Mouse (Mus musculus) liver, embryonic 14.5 days (tissue): Measurements from ENCODE around the gene Tfb1m. TPM values are rescaled to one million over a fixed set of nuclear protein-coding genes. Genes with fewer than 3 reads are reported as not detected.
A peak's percentile ranks its signal among the peaks of the same experiment; 100 is the strongest.

Experiments used
- ATAC-seq: fragments of 200-750 bp; cut with Nextera tagmentation; 2 replicates; pipeline ENCODE4 v1.8.0; 2017; ENCODE audit warnings: moderate number of reproducible peaks, mild to moderate bottlenecking, moderate library complexity; ENCODE audit not compliant: insufficient read depth
- DNase-seq, 3 experiments: peaks; one replicate each; pipeline ENCODE4 v3.0.0-alpha.2; 2012 to 2013; ENCODE audit warnings: low read depth in 3 of 3, low spot score in 3 of 3
- H3K27ac ChIP-seq: fragments of 300-500 bp; sonication (generic); 2 replicates; pipeline ENCODE4 v1.5.1; 2014; ENCODE audit warnings: moderate library complexity, mild to moderate bottlenecking, control low read depth, inconsistent platforms
- H3K27me3 ChIP-seq: fragments of 300-500 bp; sonication (generic); 2 replicates; pipeline ENCODE4 v1.6.1; 2014; ENCODE audit warnings: mild to moderate bottlenecking, low read length, moderate library complexity; ENCODE audit not compliant: control insufficient read depth, insufficient read depth
- H3K36me3 ChIP-seq: fragments of 300-500 bp; sonication (generic); replicated peaks from 2 replicates; pipeline ENCODE4 v1.6.1; 2014; ENCODE audit warnings: low read depth; ENCODE audit not compliant: control insufficient read depth, insufficient read depth
- H3K4me1 ChIP-seq, 2 experiments: fragments of 200-500 bp in 1 of 2; fragments of 300-500 bp in 1 of 2; sonication (generic) in 1 of 2; replicated peaks; 2 replicates each; pipeline ENCODE4 v1.6.1; 2012 to 2014; ENCODE audit warnings: antibody characterized with exemption in 1 of 2, inconsistent platforms in 1 of 2, low read length in 1 of 2; ENCODE audit not compliant: control insufficient read depth in 2 of 2, insufficient read depth in 2 of 2
- H3K4me2 ChIP-seq: fragments of 300-500 bp; sonication (generic); 2 replicates; pipeline ENCODE4 v1.6.1; 2014; ENCODE audit warnings: low read depth, mild to moderate bottlenecking, control low read depth, moderate library complexity
- H3K4me3 ChIP-seq, 2 experiments: fragments of 200-500 bp in 1 of 2; fragments of 300-500 bp in 1 of 2; sonication (generic) in 1 of 2; 2 replicates each; pipeline ENCODE4 v1.5.1; 2012 to 2014; ENCODE audit warnings: low read depth in 2 of 2, low read length in 2 of 2, mild to moderate bottlenecking in 2 of 2, control low read depth in 1 of 2, inconsistent platforms in 1 of 2, moderate library complexity in 1 of 2; ENCODE audit not compliant: insufficient read depth in 1 of 2
- H3K9ac ChIP-seq: fragments of 300-500 bp; sonication (generic); replicated peaks from 2 replicates; pipeline ENCODE4 v1.6.1; 2014; ENCODE audit warnings: mild to moderate bottlenecking, control low read depth, moderate library complexity
- H3K9me3 ChIP-seq: fragments of 300-500 bp; sonication (generic); 2 replicates; pipeline ENCODE4 v1.6.1; 2016; ENCODE audit warnings: low read length, mixed read lengths; ENCODE audit not compliant: control insufficient read depth
- CTCF ChIP-seq: IDR thresholded peaks from 2 replicates; pipeline ENCODE4 v1.5.1; 2016; ENCODE audit warnings: antibody characterized with exemption, low read depth, control low read depth
- EP300 ChIP-seq: IDR thresholded peaks from 2 replicates; pipeline ENCODE4 v1.6.1; 2016; ENCODE audit warnings: antibody characterized with exemption, low read depth
- WGBS: fragments of 180-500 bp; shearing (Covaris S2); extraction: QIAGEN DNeasy Blood & Tissue Kit; methylation state at CpG from one replicate; pipeline ENCODE4 v1.1.7; 2014; ENCODE audit not compliant: insufficient replicate concordance; 5-methylcytosine and 5-hydroxymethylcytosine counted together
- polyA plus RNA-seq, 2 experiments: library from polyadenylated mRNA; depleted of rRNA in 1 of 2; stranded (reverse) in 1 of 2; unstranded in 1 of 2; fragments of >200 nt; fragmentation: Nextera tagmentation in 1 of 2; extraction: Ambion mirVana in 1 of 2; gene quantifications; 2 replicates each; pipeline versions ENCODE4 v1.2.1 to v1.2.3; 2012 to 2014

Tfb1m gene
- polyA plus RNA-seq (2012; rRNA removed) (6.7 and 9.8 TPM in 2 replicates), polyA plus RNA-seq (2014; fragmentation: Nextera tagmentation; extraction: Ambion mirVana) (12.9 and 13.4 TPM in 2 replicates)

DNA sequence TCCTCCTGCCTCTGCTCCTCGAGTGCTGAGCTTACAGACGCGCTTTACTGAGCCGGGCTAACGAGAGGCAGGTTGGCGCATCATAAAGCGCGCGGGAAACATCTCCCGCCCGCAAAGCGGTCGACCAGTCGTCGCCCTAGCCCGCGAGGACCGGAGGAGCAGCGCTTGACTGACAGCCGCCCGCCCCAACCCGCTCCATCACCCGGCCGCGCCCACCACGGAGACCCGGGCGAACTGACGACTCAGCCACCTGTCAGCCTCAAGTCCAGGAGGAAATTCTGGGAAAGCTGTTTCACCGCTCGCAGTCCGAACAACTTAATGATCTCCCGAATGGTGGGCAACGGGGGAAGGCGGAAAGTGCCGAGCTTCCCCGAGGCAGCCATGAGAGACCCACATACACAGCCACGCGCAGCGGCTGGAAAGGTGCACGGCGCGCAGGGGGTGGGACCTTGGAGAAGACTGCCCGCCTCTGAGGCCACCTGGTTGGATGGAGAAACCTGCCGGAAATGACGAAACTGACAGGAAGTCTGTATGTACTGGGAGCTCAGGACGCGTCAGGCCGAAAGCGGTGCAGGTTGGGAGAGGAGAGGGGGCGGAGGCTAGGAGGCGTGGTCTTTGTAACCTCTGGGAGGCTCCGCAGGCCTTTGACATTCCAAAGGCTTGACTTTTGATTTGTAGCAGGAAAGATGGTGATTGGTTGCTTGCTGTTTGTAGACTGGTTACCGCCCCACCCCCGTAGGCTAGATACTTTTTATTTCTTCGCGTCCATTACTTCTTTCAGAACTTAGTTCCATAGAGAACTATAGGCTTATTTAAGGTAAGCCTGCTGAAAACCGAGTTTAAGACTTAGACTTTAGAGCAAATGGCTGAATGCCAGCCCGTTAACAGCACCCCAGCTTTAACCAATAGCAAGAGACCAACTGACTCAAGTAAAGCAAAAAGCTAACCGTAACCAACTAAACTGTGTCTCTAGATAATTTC lies at the start of gene Tfb1m:
Gene Tfb1m, minus strand, starts transcription at position 451 of the 981 bp plus-strand sequence.
- peaks cover 17% of the 10 kb centered on the region in 2 experiments for H3K4me1 ChIP-seq
- DNase-seq = peak; percentile 98 to 99 (median 99)
- no peaks in the 10 kb centered on the region for H3K36me3 ChIP-seq
- H3K27ac ChIP-seq = peak within 1 kb of the TSS; percentile 65
- peak; percentile 99 for ATAC-seq
- peak within 1 kb of the TSS; percentile 73 for H3K4me2 ChIP-seq
- under 1% methylated on average over 60 of the region's 60 CpGs for WGBS
- TF ChIP-seq EP300 = no peak
- no peak for TF ChIP-seq CTCF
- H3K9ac ChIP-seq = peak within 1 kb of the TSS; percentile 62
- H3K27me3 ChIP-seq = no peaks in the 10 kb centered on the region
- no peaks in the 10 kb centered on the region for H3K9me3 ChIP-seq
- H3K4me3 ChIP-seq = peak within 1 kb of the TSS; percentile 77 to 82

DNA sequence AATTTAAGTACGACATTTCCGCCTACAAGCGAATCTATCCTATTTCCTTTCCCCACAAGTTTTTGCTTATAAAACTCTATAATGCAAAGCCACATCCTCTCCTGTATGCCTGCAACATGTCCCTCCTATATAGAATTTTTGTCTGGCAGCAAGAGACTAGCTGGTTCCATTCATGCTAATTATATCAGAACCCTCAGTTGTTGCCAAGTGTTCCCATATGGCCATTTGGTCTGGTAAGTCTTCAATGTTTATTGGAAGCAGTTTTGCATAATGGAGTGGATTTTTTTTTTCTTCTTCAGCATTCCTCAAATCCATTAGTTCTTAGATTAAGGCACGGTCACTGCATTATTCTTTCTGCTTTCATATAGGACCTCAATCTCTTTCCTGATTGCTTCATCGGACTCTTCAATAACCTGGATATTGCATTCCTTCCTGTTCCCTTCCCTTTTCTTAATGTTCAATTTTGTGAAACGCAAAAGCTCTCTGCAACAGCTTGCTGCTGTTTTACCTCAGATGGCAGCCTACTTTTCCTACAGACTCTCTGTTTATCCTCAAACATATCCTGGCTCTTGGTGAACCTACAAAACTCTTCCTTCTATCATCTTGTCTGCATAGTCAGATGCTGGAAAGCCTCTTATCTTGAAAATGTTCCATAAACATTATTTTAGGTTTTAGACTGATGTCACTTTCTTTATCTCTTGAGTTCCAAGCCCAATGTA lies 45.5 kb upstream of the Tfb1m start:
- H3K27me3 ChIP-seq = no peaks in the 10 kb centered on the region
- TF ChIP-seq CTCF (no peak), EP300 (no peak)
- H3K9ac ChIP-seq = no peak overlapping the region
- no peak overlapping the region for H3K4me3 ChIP-seq
- no peak for DNase-seq
- no peak overlapping the region for H3K4me2 ChIP-seq
- H3K36me3 ChIP-seq = no peaks in the 10 kb centered on the region
- no peak for ATAC-seq
- no peaks in the 10 kb centered on the region for H3K4me1 ChIP-seq
- no peaks in the 10 kb centered on the region for H3K9me3 ChIP-seq
- 61% methylated on average over 6 of the region's 6 CpGs for WGBS
- no peak overlapping the region for H3K27ac ChIP-seq

DNA sequence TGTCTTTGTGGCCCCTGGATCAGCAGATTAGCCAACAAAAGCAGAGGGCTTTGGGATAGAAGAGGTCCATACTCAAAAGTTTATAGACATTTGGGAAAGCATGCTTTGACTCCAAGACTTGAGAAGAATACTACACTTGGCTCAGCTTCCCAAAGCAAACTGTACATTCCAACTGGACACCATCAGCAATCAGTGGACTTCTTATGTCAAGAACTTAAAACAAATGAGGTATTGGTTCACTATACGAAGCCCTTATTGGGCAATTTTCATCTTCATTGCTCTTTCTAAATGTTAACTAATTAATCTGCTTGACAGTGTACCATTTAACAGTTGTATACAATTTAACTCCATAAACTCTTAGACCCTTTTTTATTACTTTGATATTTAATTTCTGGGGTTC lies 40.8 kb upstream of the Tfb1m start:
- Histone ChIP-seq H3K9me3 (no peaks in the 10 kb centered on the region), H3K27me3 (no peaks in the 10 kb centered on the region), H3K4me3 (no peak overlapping the region), H3K36me3 (no peaks in the 10 kb centered on the region), H3K4me1 (no peaks in the 10 kb centered on the region), H3K9ac (no peak overlapping the region), H3K4me2 (no peak overlapping the region), H3K27ac (no peak overlapping the region)
- no peak for DNase-seq
- WGBS = 37% methylated on average over 1 of the region's 1 CpGs
- no peak for TF ChIP-seq CTCF
- TF ChIP-seq EP300 = no peak
- ATAC-seq = no peak

DNA sequence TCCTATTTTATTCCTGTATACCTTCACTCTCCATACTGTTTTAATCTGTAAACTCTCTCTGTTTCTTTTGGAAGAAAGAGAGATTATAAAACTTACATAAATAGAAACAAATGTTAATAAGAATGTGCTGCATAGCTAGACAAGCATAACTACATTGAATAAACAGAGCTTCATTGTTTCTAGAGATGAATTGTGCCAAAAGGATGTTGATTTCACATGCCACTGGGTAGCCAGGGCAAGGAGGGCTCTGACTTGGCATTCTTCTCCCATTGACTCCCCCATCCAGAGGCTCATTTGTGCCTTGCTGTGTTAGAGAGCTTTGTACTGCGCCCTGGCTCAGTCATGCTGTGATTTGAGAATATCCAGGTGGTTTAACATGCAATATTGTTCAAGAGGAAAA lies 40.3 kb upstream of the Tfb1m start:
- Histone ChIP-seq H3K9ac (no peak overlapping the region), H3K27me3 (no peaks in the 10 kb centered on the region), H3K4me2 (no peak overlapping the region), H3K4me3 (no peak overlapping the region), H3K4me1 (no peaks in the 10 kb centered on the region), H3K36me3 (no peaks in the 10 kb centered on the region), H3K27ac (no peak overlapping the region), H3K9me3 (no peaks in the 10 kb centered on the region)
- no peak for ATAC-seq
- DNase-seq = no peak
- TF ChIP-seq CTCF = no peak
- TF ChIP-seq EP300 = no peak
- WGBS = 45% methylated on average over 1 of the region's 1 CpGs

DNA sequence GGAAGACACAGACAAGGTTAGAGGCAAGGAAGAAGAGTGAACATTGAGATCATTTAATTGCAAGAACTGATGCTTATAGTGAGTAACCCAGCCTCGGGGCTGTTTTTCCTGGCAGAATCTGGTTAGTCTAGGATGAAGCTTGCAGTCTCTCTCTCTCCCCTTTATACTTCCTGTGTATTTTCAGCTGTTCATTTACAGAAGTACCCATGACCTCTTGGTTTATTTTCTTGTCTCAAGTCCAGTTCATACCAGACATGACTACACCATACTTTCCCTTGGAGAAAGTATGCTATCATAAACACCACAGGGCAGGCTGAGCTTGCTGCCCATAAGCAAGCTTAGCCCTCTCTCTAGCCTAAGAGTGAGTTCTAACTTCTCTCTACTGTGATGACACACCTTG lies 39.5 kb upstream of the Tfb1m start:
- Histone ChIP-seq H3K27me3 (no peaks in the 10 kb centered on the region), H3K27ac (no peak overlapping the region), H3K9me3 (no peaks in the 10 kb centered on the region), H3K4me3 (no peak overlapping the region), H3K9ac (no peak overlapping the region), H3K4me1 (no peaks in the 10 kb centered on the region), H3K4me2 (no peak overlapping the region), H3K36me3 (no peaks in the 10 kb centered on the region)
- DNase-seq (no peak), ATAC-seq (no peak)
- TF ChIP-seq CTCF (no peak), EP300 (no peak)
- WGBS = 55% methylated on average over 1 of the region's 1 CpGs
